Mouse (Mus musculus): ENCODE data around the gene Slc46a2. TPM values are rescaled to one million over a fixed set of nuclear protein-coding genes. Genes with fewer than 3 reads are reported as not detected.

The Slc46a2 gene
- 16.7 TPM for polyA plus RNA-seq (2014; fragmentation: Illumina TruSeq; extraction: RNeasy Lipid Tissue Mini Kit (QIAGEN cat#74804); ENCODE audit: low read depth, low replicate concordance)

DNA sequence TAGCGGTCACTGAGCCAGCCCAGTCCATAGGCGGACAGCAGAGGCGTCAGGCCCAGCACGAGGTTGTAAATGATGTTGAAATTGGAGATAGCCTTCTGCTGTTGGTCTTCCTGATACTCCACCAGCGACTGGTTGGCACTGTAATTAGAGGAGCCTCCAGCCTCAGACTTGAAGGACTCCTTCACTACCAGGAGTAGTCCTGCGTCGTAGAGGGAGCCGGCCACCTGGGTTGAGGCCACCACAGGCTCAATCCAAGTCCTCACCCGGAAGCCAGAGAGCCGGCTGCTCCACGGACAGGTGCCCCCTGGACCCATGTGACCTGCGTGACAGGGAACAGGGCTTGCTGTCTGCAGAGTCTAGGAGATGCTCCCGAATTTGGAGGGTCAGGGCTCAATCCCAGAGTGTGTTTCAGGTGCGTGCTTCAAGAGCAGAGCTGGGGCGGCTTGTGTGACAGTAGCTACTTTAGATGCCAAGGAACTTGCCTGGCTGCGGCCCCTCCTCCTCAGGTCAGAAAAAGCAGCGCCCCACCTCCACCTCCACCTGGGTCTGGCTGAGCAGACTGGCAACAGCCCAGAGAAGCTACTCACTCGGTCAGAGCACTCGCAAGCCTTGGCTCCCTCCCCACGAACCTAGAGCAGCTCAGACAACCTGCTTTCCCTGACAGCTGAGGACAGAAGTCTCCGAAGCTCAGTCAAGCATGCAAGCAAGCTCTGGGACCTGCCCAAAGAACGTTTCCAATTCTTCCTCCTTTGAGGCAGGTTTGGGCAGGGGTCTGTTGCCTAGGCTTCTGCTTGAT lies at the start of gene Slc46a2:
Slc46a2 (minus strand) TSS at position 449 of the 796 bp plus-strand sequence.

GRCm38 (mm10) chr4:59963405-59964344 lies 48.8 kb upstream of the Slc46a2 start, which contains the start of gene Mup6:
Mup6 (plus strand) TSS chr4:59964294.

GRCm38 (mm10) chr4:59960610-59961009 lies 45.8 kb upstream of the Slc46a2 start, which contains the start of gene Mup4:
Mup4 (minus strand) TSS chr4:59960710.

Other genes with a start within 250 kb of the Slc46a2 start
- gene Inip, start 113.5 kb downstream of the Slc46a2 start, polyA plus RNA-seq (2014; fragmentation: Illumina TruSeq; extraction: RNeasy Lipid Tissue Mini Kit (QIAGEN cat#74804); ENCODE audit: low read depth, low replicate concordance): 14.7 TPM
- 9.7 TPM for gene Snx30, start 109.2 kb downstream of the Slc46a2 start, polyA plus RNA-seq (2014; fragmentation: Illumina TruSeq; extraction: RNeasy Lipid Tissue Mini Kit (QIAGEN cat#74804); ENCODE audit: low read depth, low replicate concordance)
- gene Mup4, start 45.7 kb upstream of the Slc46a2 start, polyA plus RNA-seq (2014; fragmentation: Illumina TruSeq; extraction: RNeasy Lipid Tissue Mini Kit (QIAGEN cat#74804); ENCODE audit: low read depth, low replicate concordance): 2.2 TPM
- gene Mup6, start 49.2 kb upstream of the Slc46a2 start, polyA plus RNA-seq (2014; fragmentation: Illumina TruSeq; extraction: RNeasy Lipid Tissue Mini Kit (QIAGEN cat#74804); ENCODE audit: low read depth, low replicate concordance): 20.9 TPM
- gene Mup7, start 155.4 kb upstream of the Slc46a2 start, polyA plus RNA-seq (2014; fragmentation: Illumina TruSeq; extraction: RNeasy Lipid Tissue Mini Kit (QIAGEN cat#74804); ENCODE audit: low read depth, low replicate concordance): not detected
- gene Mup2, start 239.2 kb upstream of the Slc46a2 start, polyA plus RNA-seq (2014; fragmentation: Illumina TruSeq; extraction: RNeasy Lipid Tissue Mini Kit (QIAGEN cat#74804); ENCODE audit: low read depth, low replicate concordance): not detected